Mouse (Mus musculus) neural tube, embryonic 12.5 days (tissue): ENCODE measurements at regions not wholly inside any gene's neighbourhood (a gene's known extent, or its start where the extent isn't known, plus 50 kb on each side); places are given as distances from the start of the nearest gene placed in this dataset.

Experiments used
- ATAC-seq: fragments of 200-750 bp; cut with Nextera tagmentation; 2 replicates; pipeline ENCODE4 v1.8.0; 2017; ENCODE audit warnings: low read depth, mild to moderate bottlenecking, moderate TSS enrichment, moderate library complexity; ENCODE audit not compliant: low FRiP score
- H3K27ac ChIP-seq: fragments of 300-500 bp; sonication (generic); 2 replicates; pipeline ENCODE4 v1.5.1; 2016
- H3K27me3 ChIP-seq: fragments of 300-500 bp; sonication (generic); replicated peaks from 2 replicates; pipeline ENCODE4 v1.6.1; 2016; ENCODE audit warnings: mild to moderate bottlenecking
- H3K36me3 ChIP-seq: fragments of 300-500 bp; sonication (generic); 2 replicates; pipeline ENCODE4 v1.6.1; 2016; ENCODE audit warnings: mild to moderate bottlenecking
- H3K4me1 ChIP-seq: fragments of 300-500 bp; sonication (generic); 2 replicates; pipeline ENCODE4 v1.6.1; 2016
- H3K4me2 ChIP-seq: fragments of 300-500 bp; sonication (generic); replicated peaks from 2 replicates; pipeline ENCODE4 v1.6.1; 2016; ENCODE audit warnings: mild to moderate bottlenecking
- H3K4me3 ChIP-seq: fragments of 300-500 bp; sonication (generic); 2 replicates; pipeline ENCODE4 v1.5.1; 2016
- H3K9ac ChIP-seq: fragments of 300-500 bp; sonication (generic); 2 replicates; pipeline ENCODE4 v1.6.1; 2016; ENCODE audit warnings: mild to moderate bottlenecking
- H3K9me3 ChIP-seq: fragments of 300-500 bp; sonication (generic); 2 replicates; pipeline ENCODE4 v1.6.1; 2016; ENCODE audit warnings: mild to moderate bottlenecking
- WGBS: fragments of 180-500 bp; shearing (Covaris S2); methylation state at CpG from one replicate; pipeline ENCODE4 v1.1.7; 2016; 5-methylcytosine and 5-hydroxymethylcytosine counted together

- WGBS: 85% methylated on average over 6 of the region's 6 CpGs
- Histone ChIP-seq H3K4me2 (no peak overlapping the region), H3K4me3 (no peak overlapping the region), H3K27ac (no peak overlapping the region), H3K9ac (no peak overlapping the region), H3K36me3 (no peaks in the 10 kb centered on the region), H3K27me3 (no peaks in the 10 kb centered on the region), H3K9me3 (no peaks in the 10 kb centered on the region), H3K4me1 (no peaks in the 10 kb centered on the region)
- no peak for ATAC-seq
These were observed 472.3 kb upstream of the Btbd3 start for GRCm38 (mm10) chr2:137784091-137784490.

- no peaks in the 10 kb centered on the region for H3K36me3 ChIP-seq
- H3K9me3 ChIP-seq: no peaks in the 10 kb centered on the region
- H3K27me3 ChIP-seq: no peaks in the 10 kb centered on the region
- WGBS: 95% methylated on average over 3 of the region's 3 CpGs
- no peak overlapping the region for H3K4me2 ChIP-seq
- no peak overlapping the region for H3K4me3 ChIP-seq
- no peak overlapping the region for H3K27ac ChIP-seq
- no peaks in the 10 kb centered on the region for H3K4me1 ChIP-seq
- ATAC-seq: no peak
- H3K9ac ChIP-seq: no peak overlapping the region
These were observed 478.9 kb upstream of the Btbd3 start for GRCm38 (mm10) chr2:137777430-137777829.

DNA sequence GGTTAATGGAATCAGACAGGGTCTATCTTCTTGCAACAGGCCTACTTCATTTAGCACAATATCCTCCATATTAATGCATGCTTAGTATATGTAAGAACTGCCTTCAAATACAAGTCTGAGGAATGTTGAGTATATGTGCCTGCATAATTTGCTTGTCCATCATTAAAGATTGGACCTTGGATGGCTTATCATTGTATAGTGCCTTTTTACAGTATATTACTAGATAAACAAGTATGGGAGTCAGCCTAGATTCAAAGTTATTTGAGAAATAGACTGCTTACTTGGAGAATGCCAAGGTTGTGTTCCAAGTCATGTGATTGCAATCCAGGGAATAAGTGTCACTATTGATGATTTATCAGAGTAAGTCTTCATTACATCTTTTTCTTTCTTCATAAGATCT lies 491.6 kb upstream of the Btbd3 start:
- Histone ChIP-seq H3K4me3 (no peak overlapping the region), H3K4me1 (no peaks in the 10 kb centered on the region), H3K27me3 (no peaks in the 10 kb centered on the region), H3K36me3 (no peaks in the 10 kb centered on the region), H3K4me2 (no peak overlapping the region), H3K27ac (no peak overlapping the region), H3K9me3 (no peaks in the 10 kb centered on the region), H3K9ac (no peak overlapping the region)
- no peak for ATAC-seq

DNA sequence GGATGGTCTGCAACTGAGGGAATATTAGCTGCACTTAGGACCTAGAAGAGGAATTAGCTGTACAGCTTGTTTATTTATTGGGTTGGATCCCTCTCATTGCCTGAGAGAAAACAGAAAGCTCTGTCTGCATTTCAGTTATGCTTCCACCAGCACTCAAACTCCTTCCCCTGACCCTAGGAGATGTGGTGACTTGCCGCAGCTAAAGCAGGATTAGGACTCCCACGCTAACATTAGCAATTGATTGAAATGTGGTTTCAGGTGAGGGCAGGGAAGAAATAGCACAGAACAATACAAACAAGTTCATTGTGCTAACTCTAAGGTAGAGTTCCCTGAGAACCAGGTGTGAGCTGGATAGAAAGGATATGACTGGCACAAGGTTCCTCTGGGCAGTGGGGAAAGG lies 496.9 kb upstream of the Btbd3 start:
- 90% methylated on average over 2 of the region's 2 CpGs for WGBS
- H3K9ac ChIP-seq: no peak overlapping the region
- no peaks in the 10 kb centered on the region for H3K9me3 ChIP-seq
- ATAC-seq: no peak
- no peak overlapping the region for H3K4me2 ChIP-seq
- no peak overlapping the region for H3K27ac ChIP-seq
- H3K4me1 ChIP-seq: peaks cover 9% of the 10 kb centered on the region
- H3K27me3 ChIP-seq: no peaks in the 10 kb centered on the region
- no peaks in the 10 kb centered on the region for H3K36me3 ChIP-seq
- H3K4me3 ChIP-seq: no peak overlapping the region

- H3K27me3 ChIP-seq: no peaks in the 10 kb centered on the region
- no peak for ATAC-seq
- no peak overlapping the region for H3K9ac ChIP-seq
- H3K4me3 ChIP-seq: no peak overlapping the region
- H3K36me3 ChIP-seq: no peaks in the 10 kb centered on the region
- H3K27ac ChIP-seq: no peak overlapping the region
- H3K4me2 ChIP-seq: no peak overlapping the region
- H3K4me1 ChIP-seq: peaks cover 9% of the 10 kb centered on the region
- no peaks in the 10 kb centered on the region for H3K9me3 ChIP-seq
- 71% methylated on average over 4 of the region's 4 CpGs for WGBS
These were observed 498.0 kb upstream of the Btbd3 start for GRCm38 (mm10) chr2:137758389-137758788.

- H3K9ac ChIP-seq: no peak overlapping the region
- ATAC-seq: 0 out of 2 replicates have a peak, but pooled peaks have one; percentile 41
- H3K4me3 ChIP-seq: no peak overlapping the region
- no peaks in the 10 kb centered on the region for H3K27me3 ChIP-seq
- H3K4me1 ChIP-seq: peaks cover 9% of the 10 kb centered on the region
- H3K9me3 ChIP-seq: no peaks in the 10 kb centered on the region
- 36% methylated on average over 13 of the region's 13 CpGs for WGBS
- no peak overlapping the region for H3K4me2 ChIP-seq
- no peaks in the 10 kb centered on the region for H3K36me3 ChIP-seq
- no peak overlapping the region for H3K27ac ChIP-seq
These were observed 498.8 kb upstream of the Btbd3 start for GRCm38 (mm10) chr2:137757231-137758212.

GRCm38 (mm10) chr2:137756220-137756619 lies 500.1 kb upstream of the Btbd3 start:
- H3K4me1 ChIP-seq: peaks cover 9% of the 10 kb centered on the region
- no peak overlapping the region for H3K4me2 ChIP-seq
- WGBS: 5% methylated on average over 3 of the region's 3 CpGs

GRCm38 (mm10) chr2:137754481-137754880 lies 501.9 kb upstream of the Btbd3 start:
- Histone ChIP-seq H3K27ac (no peak overlapping the region), H3K4me3 (no peak overlapping the region), H3K36me3 (no peaks in the 10 kb centered on the region), H3K4me1 (peaks cover 9% of the 10 kb centered on the region), H3K27me3 (no peaks in the 10 kb centered on the region), H3K4me2 (no peak overlapping the region), H3K9me3 (no peaks in the 10 kb centered on the region), H3K9ac (no peak overlapping the region)
- 90% methylated on average over 3 of the region's 3 CpGs for WGBS
- no peak for ATAC-seq

More at GRCm38 (mm10) chr2:137756220-137756619, 500.1 kb upstream of the Btbd3 start:
- Histone ChIP-seq H3K9me3 (no peaks in the 10 kb centered on the region), H3K27ac (no peak overlapping the region), H3K9ac (no peak overlapping the region), H3K36me3 (no peaks in the 10 kb centered on the region), H3K27me3 (no peaks in the 10 kb centered on the region), H3K4me3 (no peak overlapping the region)
- no peak for ATAC-seq

- no peaks in the 10 kb centered on the region for H3K9me3 ChIP-seq
- WGBS: 33% methylated on average over 2 of the region's 2 CpGs
- H3K4me3 ChIP-seq: no peak overlapping the region
- H3K27me3 ChIP-seq: no peaks in the 10 kb centered on the region; the same call in 1 of the 2 replicates
- peaks cover 5% of the 10 kb centered on the region; the same call in 1 of the 2 replicates for H3K4me1 ChIP-seq
- no peak overlapping the region for H3K4me2 ChIP-seq
- no peak overlapping the region for H3K9ac ChIP-seq
- ATAC-seq: no peak
- H3K36me3 ChIP-seq: no peaks in the 10 kb centered on the region
- H3K27ac ChIP-seq: no peak overlapping the region
These were observed 524.0 kb upstream of the Btbd3 start for GRCm38 (mm10) chr2:137732410-137732809.

- H3K27ac ChIP-seq: no peak overlapping the region
- ATAC-seq: no peak
- H3K27me3 ChIP-seq: no peaks in the 10 kb centered on the region; the same call in 1 of the 2 replicates
- no peak overlapping the region for H3K9ac ChIP-seq
- H3K36me3 ChIP-seq: no peaks in the 10 kb centered on the region
- peaks cover 5% of the 10 kb centered on the region; the same call in 1 of the 2 replicates for H3K4me1 ChIP-seq
- WGBS: 54% methylated on average over 12 of the region's 12 CpGs
- H3K4me2 ChIP-seq: no peak overlapping the region
- no peak overlapping the region for H3K4me3 ChIP-seq
- H3K9me3 ChIP-seq: no peaks in the 10 kb centered on the region
These were observed 525.9 kb upstream of the Btbd3 start for GRCm38 (mm10) chr2:137730472-137730931.

GRCm38 (mm10) chr2:137729871-137730270 lies 526.5 kb upstream of the Btbd3 start:
- peak; percentile 77; the same call in 1 of the 2 replicates for ATAC-seq
- Histone ChIP-seq H3K9me3 (no peaks in the 10 kb centered on the region), H3K36me3 (no peaks in the 10 kb centered on the region), H3K27ac (no peak overlapping the region), H3K4me1 (peaks cover 5% of the 10 kb centered on the region; the same call in 1 of the 2 replicates), H3K4me2 (no peak overlapping the region), H3K9ac (no peak overlapping the region), H3K4me3 (no peak overlapping the region), H3K27me3 (no peaks in the 10 kb centered on the region; the same call in 1 of the 2 replicates)
- WGBS: 59% methylated on average over 6 of the region's 6 CpGs

DNA sequence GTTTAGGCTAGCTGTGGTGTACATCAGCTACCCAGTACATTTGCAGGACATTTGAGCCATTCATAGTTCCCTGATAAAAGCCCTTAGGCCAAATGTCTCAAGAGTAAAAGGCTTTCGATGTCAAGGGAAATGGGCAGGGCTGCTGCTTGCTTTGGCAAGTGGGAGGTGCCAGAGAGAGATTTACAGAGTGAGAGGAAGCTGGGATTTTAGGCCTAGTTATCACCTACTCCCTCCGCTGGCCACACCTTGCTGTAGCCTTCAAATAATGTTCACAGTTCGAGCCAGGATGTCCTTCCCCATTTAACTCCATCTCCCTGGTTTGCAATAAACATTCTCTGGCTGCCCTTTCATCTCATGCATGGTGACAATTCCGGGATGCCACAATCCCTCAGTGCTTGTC lies 527.2 kb upstream of the Btbd3 start:
- WGBS: 36% methylated on average over 4 of the region's 4 CpGs
- no peaks in the 10 kb centered on the region for H3K36me3 ChIP-seq
- H3K27ac ChIP-seq: no peak overlapping the region
- peaks cover 5% of the 10 kb centered on the region; the same call in 1 of the 2 replicates for H3K4me1 ChIP-seq
- no peak for ATAC-seq
- no peaks in the 10 kb centered on the region for H3K9me3 ChIP-seq
- H3K4me2 ChIP-seq: no peak overlapping the region
- no peaks in the 10 kb centered on the region; the same call in 1 of the 2 replicates for H3K27me3 ChIP-seq
- H3K4me3 ChIP-seq: no peak overlapping the region
- H3K9ac ChIP-seq: no peak overlapping the region
